ENCODE assay signal across 14 mouse cellular contexts in the genomic region with DNA sequence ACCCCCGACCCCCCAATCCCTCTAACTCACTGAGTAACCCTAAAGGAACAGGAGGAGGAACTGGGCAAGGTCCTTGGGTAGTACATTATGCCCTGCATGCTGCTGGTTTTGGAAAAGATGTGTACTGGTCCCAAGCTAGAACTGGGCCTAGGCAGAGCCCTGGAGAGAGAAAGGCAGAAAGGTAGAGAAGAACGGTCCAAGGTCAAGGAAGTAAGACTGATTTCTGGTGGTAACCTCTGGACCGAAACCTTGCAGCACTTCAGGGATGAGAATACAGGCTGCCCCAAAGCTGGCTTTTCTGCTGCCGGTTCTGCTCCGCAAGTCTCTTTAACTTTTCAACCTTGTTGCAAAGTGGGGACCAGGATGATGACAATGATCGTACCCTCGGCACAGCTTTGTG. TPM values are rescaled to one million over a fixed set of nuclear protein-coding genes. Genes with fewer than 3 reads are reported as not detected.
DNase-seq lines count a peak whose midpoint lies in the region; ATAC-seq lines count a peak whose summit lies in the region.
"Had no signal": no experiment of that assay in that cellular context is flagged by ENCODE, and none has a peak within 500 bp of the region (broad histone marks: within the 10 kb centered on the region; RNA-seq: fewer than 3 reads in every experiment).

No protein-coding gene starts in this region.

- H3K4me3 ChIP-seq in heart, embryonic 12.5 days = no peak overlapping the region
- H3K4me3 ChIP-seq in neural tube, embryonic 11.5 days (ENCODE audit: low read depth, low read length) = 0 out of 2 replicates have a peak overlapping the region, but pooled peaks have one; percentile 85
- no peak overlapping the region for H3K4me3 ChIP-seq in neural tube, embryonic 15.5 days (replicated peaks)
- H3K4me3 ChIP-seq in neural tube, embryonic 14.5 days (ENCODE audit: low read depth, low read length) = no peak overlapping the region
- H3K4me3 ChIP-seq: myocyte had no signal

- peak overlapping the region; percentile 100; the same call in 1 of the 2 replicates for H3K4me2 ChIP-seq in heart, embryonic 12.5 days
- H3K4me2 ChIP-seq in neural tube, embryonic 11.5 days (ENCODE audit: low read depth) = peak overlapping the region; percentile 96
- no peak overlapping the region for H3K4me2 ChIP-seq in neural tube, embryonic 15.5 days
- H3K4me2 ChIP-seq in neural tube, embryonic 14.5 days (ENCODE audit: low read depth, low read length) = peak overlapping the region; percentile 99; the same call in 1 of the 2 replicates

- no peaks in the 10 kb centered on the region for H3K9me3 ChIP-seq in heart, embryonic 12.5 days (replicated peaks)
- H3K9me3 ChIP-seq in neural tube, embryonic 11.5 days (ENCODE audit: control insufficient read depth, low read length) = no peaks in the 10 kb centered on the region
- H3K9me3 ChIP-seq in neural tube, embryonic 15.5 days (replicated peaks) = no peaks in the 10 kb centered on the region
- no peaks in the 10 kb centered on the region for H3K9me3 ChIP-seq in neural tube, embryonic 14.5 days (ENCODE audit: control insufficient read depth, low read length)
- H3K9me3 ChIP-seq: limb, embryonic 15.5 days; lung, embryonic 15.5 days had no signal

- no peaks in the 10 kb centered on the region for H3K36me3 ChIP-seq in heart, embryonic 12.5 days
- no peaks in the 10 kb centered on the region for H3K36me3 ChIP-seq in neural tube, embryonic 11.5 days (ENCODE audit: control insufficient read depth, insufficient read depth, low read length)
- no peaks in the 10 kb centered on the region for H3K36me3 ChIP-seq in neural tube, embryonic 15.5 days
- H3K36me3 ChIP-seq in neural tube, embryonic 14.5 days (ENCODE audit: control insufficient read depth, insufficient read depth, low read length) = no peaks in the 10 kb centered on the region
- H3K36me3 ChIP-seq: limb, embryonic 15.5 days; lung, embryonic 15.5 days had no signal

- ATAC-seq in heart, embryonic 12.5 days (ENCODE audit: insufficient number of reproducible peaks, low FRiP score) = no peak
- no peak for ATAC-seq in neural tube, embryonic 11.5 days (ENCODE audit: insufficient read depth, low FRiP score, low TSS enrichment)
- ATAC-seq in neural tube, embryonic 15.5 days (ENCODE audit: low FRiP score) = no peak
- ATAC-seq in neural tube, embryonic 14.5 days (ENCODE audit: low read depth) = no peak
- ATAC-seq: intestine, postnatal 0 days had no signal

- H3K27ac ChIP-seq in heart, embryonic 12.5 days (ENCODE audit: poor library complexity, severe bottlenecking) = no peak overlapping the region
- H3K27ac ChIP-seq in neural tube, embryonic 11.5 days (ENCODE audit: low read depth, low read length) = no peak overlapping the region
- H3K27ac ChIP-seq in neural tube, embryonic 15.5 days (replicated peaks) = no peak overlapping the region
- no peak overlapping the region for H3K27ac ChIP-seq in neural tube, embryonic 14.5 days (ENCODE audit: low read depth, low read length)
- H3K27ac ChIP-seq: limb, embryonic 15.5 days; lung, embryonic 15.5 days had no signal

- H3K4me1 ChIP-seq in heart, embryonic 12.5 days (replicated peaks) = peaks cover 18% of the 10 kb centered on the region
- peaks cover 15% of the 10 kb centered on the region for H3K4me1 ChIP-seq in neural tube, embryonic 11.5 days (ENCODE audit: control insufficient read depth, insufficient read depth, low read length)
- H3K4me1 ChIP-seq in neural tube, embryonic 15.5 days = peaks cover 20% of the 10 kb centered on the region
- H3K4me1 ChIP-seq in neural tube, embryonic 14.5 days (ENCODE audit: control insufficient read depth, insufficient read depth, low read length) = peaks cover 7% of the 10 kb centered on the region

- no peak overlapping the region for H3K9ac ChIP-seq in heart, embryonic 12.5 days
- peak overlapping the region; percentile 16; the same call in 1 of the 2 replicates for H3K9ac ChIP-seq in neural tube, embryonic 11.5 days (ENCODE audit: low read length)
- H3K9ac ChIP-seq in neural tube, embryonic 15.5 days (replicated peaks) = no peak overlapping the region
- no peak overlapping the region for H3K9ac ChIP-seq in neural tube, embryonic 14.5 days (replicated peaks; ENCODE audit: low read depth, low read length)
- H3K9ac ChIP-seq: limb, embryonic 15.5 days; lung, embryonic 15.5 days had no signal

- WGBS in heart, embryonic 12.5 days = 75% methylated on average over 7 of the region's 7 CpGs
- WGBS in neural tube, embryonic 11.5 days = 77% methylated on average over 7 of the region's 7 CpGs
- 81% methylated on average over 7 of the region's 7 CpGs for WGBS in neural tube, embryonic 15.5 days
- WGBS in neural tube, embryonic 14.5 days = 80% methylated on average over 7 of the region's 7 CpGs

- DNase-seq in heart, adult 18-20 months = no peak
- peak; percentile 49 for DNase-seq in kidney, adult 9 months
- DNase-seq in kidney, postnatal 10 days = no peak
- DNase-seq in neural tube, embryonic 11.5 days (ENCODE audit: low spot score) = no peak
- no peak for DNase-seq in urinary bladder, postnatal 25 days (ENCODE audit: low spot score)
- DNase-seq: cerebellum, postnatal 14 days; gastrocnemius, postnatal 25 days had no signal

- H3K27me3 ChIP-seq in heart, embryonic 12.5 days (replicated peaks) = peaks cover 92% of the 10 kb centered on the region
- 0 out of 2 replicates have a peak, but pooled peaks cover 9% of the 10 kb centered on the region for H3K27me3 ChIP-seq in neural tube, embryonic 11.5 days (ENCODE audit: control insufficient read depth, insufficient read depth, low read length)
- peaks cover 19% of the 10 kb centered on the region for H3K27me3 ChIP-seq in neural tube, embryonic 15.5 days (replicated peaks)
- peaks cover 3% of the 10 kb centered on the region; the same call in 1 of the 2 replicates for H3K27me3 ChIP-seq in neural tube, embryonic 14.5 days (ENCODE audit: control insufficient read depth, insufficient read depth, low read length)

RNA-seq across cellular contexts. Expression of gene Slc45a3, which starts 1.8 kb away (rescaled TPM):
- polyA plus RNA-seq in heart, embryonic 12.5 days (2016; fragmentation: Nextera tagmentation; extraction: Ambion mirVana) = 1.7 and 2.0 TPM in 2 replicates
- 1 to 10 TPM; 5.4 to 6.9 TPM for total RNA-seq in heart, adult 18-20 months (2021)
- 11.8 TPM in 2 replicates for polyA plus RNA-seq in neural tube, embryonic 11.5 days (2014; fragmentation: Nextera tagmentation; extraction: Ambion mirVana)
- polyA plus RNA-seq in neural tube, embryonic 15.5 days (2015; fragmentation: Nextera tagmentation; extraction: Ambion mirVana) = 2.0 and 3.0 TPM in 2 replicates
- 0.66 and 3.4 TPM in 2 replicates for polyA plus RNA-seq in neural tube, embryonic 14.5 days (2014; fragmentation: Nextera tagmentation; extraction: Ambion mirVana)

RNA-seq across cellular contexts. Expression of gene Elk4, which starts 42.8 kb away (rescaled TPM):
- polyA plus RNA-seq in heart, embryonic 12.5 days (2016; fragmentation: Nextera tagmentation; extraction: Ambion mirVana) = 19.9 and 21.0 TPM in 2 replicates
- 10 to 100 TPM; 77.4 to 82.0 TPM for total RNA-seq in heart, adult 18-20 months (2021)
- polyA plus RNA-seq in neural tube, embryonic 11.5 days (2014; fragmentation: Nextera tagmentation; extraction: Ambion mirVana) = 18.7 and 21.6 TPM in 2 replicates
- polyA plus RNA-seq in neural tube, embryonic 15.5 days (2015; fragmentation: Nextera tagmentation; extraction: Ambion mirVana) = 8.0 and 15.4 TPM in 2 replicates
- 13.8 and 16.2 TPM in 2 replicates for polyA plus RNA-seq in neural tube, embryonic 14.5 days (2014; fragmentation: Nextera tagmentation; extraction: Ambion mirVana)

RNA-seq across cellular contexts. Expression of gene Nucks1, which starts 54.2 kb away (rescaled TPM):
- polyA plus RNA-seq in heart, embryonic 12.5 days (2016; fragmentation: Nextera tagmentation; extraction: Ambion mirVana) = 72.9 and 79.3 TPM in 2 replicates
- total RNA-seq in heart, adult 18-20 months (2021) = 10 to 100 TPM; 60.7 to 63.9 TPM
- polyA plus RNA-seq in neural tube, embryonic 11.5 days (2014; fragmentation: Nextera tagmentation; extraction: Ambion mirVana) = 50.6 and 54.6 TPM in 2 replicates
- polyA plus RNA-seq in neural tube, embryonic 15.5 days (2015; fragmentation: Nextera tagmentation; extraction: Ambion mirVana) = 44.3 and 52.4 TPM in 2 replicates
- 39.8 and 40.3 TPM in 2 replicates for polyA plus RNA-seq in neural tube, embryonic 14.5 days (2014; fragmentation: Nextera tagmentation; extraction: Ambion mirVana)
